Mouse (Mus musculus): ENCODE data around the gene Pign. TPM values are rescaled to one million over a fixed set of nuclear protein-coding genes. Genes with fewer than 3 reads are reported as not detected.

Pign gene
- polyA plus RNA-seq, 1 experiment from 2014 or later = 13.6 TPM

DNA sequence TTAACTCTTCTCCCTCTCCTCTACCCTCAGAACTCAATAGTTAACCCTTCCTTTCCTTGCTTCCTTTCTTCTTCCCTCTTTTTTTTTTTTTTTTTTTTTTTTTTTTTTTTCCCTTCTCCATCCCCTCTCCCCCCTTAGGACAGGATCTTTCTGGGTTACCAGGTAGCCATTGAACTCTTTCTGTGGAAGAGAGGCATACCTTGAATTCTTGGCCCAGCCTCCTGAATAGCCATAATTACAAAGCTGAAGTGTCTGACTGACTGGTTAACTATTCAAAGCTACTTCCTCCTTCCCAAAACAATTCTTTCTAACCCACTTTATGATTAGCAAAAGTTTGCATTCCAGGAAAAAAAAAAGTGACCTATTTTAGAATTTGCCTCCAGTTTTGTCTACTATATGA, 6.2 kb upstream of the Pign start:
- no peaks in the 10 kb centered on the region for H3K27me3 ChIP-seq (ENCODE audit: control insufficient read depth, insufficient read depth, low read length)
- no peaks in the 10 kb centered on the region for H3K9me3 ChIP-seq (ENCODE audit: control insufficient read depth, low read length)
- H3K4me1 ChIP-seq (ENCODE audit: control insufficient read depth, insufficient read depth, low read length) = peaks cover 25% of the 10 kb centered on the region
- H3K9ac ChIP-seq (replicated peaks; ENCODE audit: low read length) = no peak overlapping the region
- H3K4me2 ChIP-seq (ENCODE audit: low read length) = no peak overlapping the region
- ATAC-seq (ENCODE audit: low FRiP score, low TSS enrichment) (no peak), DNase-seq (no peak)
- H3K36me3 ChIP-seq (ENCODE audit: control insufficient read depth, insufficient read depth, low read length) = no peaks in the 10 kb centered on the region
- no peak overlapping the region for H3K4me3 ChIP-seq (replicated peaks; ENCODE audit: low read depth, low read length)
- H3K27ac ChIP-seq (replicated peaks; ENCODE audit: low read depth, low read length) = no peak overlapping the region

GRCm38 (mm10) chr1:105663962-105664812, 710 bp upstream of the Pign start:
- peak overlapping the region; percentile 90 for H3K27ac ChIP-seq (replicated peaks; ENCODE audit: low read depth, low read length)
- no peaks in the 10 kb centered on the region for H3K27me3 ChIP-seq (ENCODE audit: control insufficient read depth, insufficient read depth, low read length)
- no peaks in the 10 kb centered on the region for H3K36me3 ChIP-seq (ENCODE audit: control insufficient read depth, insufficient read depth, low read length)
- peak overlapping the region; percentile 82 for H3K4me2 ChIP-seq (ENCODE audit: low read length)
- H3K4me3 ChIP-seq (replicated peaks; ENCODE audit: low read depth, low read length) = peak overlapping the region; percentile 97
- under 1% methylated on average over 68 of the region's 68 CpGs for WGBS
- H3K9me3 ChIP-seq (ENCODE audit: control insufficient read depth, low read length) = no peaks in the 10 kb centered on the region
- peak; percentile 49 for DNase-seq
- peak; percentile 9 for ATAC-seq (ENCODE audit: low FRiP score, low TSS enrichment)
- H3K9ac ChIP-seq (replicated peaks; ENCODE audit: low read length) = peak overlapping the region; percentile 87
- H3K4me1 ChIP-seq (ENCODE audit: control insufficient read depth, insufficient read depth, low read length) = peaks cover 26% of the 10 kb centered on the region

DNA sequence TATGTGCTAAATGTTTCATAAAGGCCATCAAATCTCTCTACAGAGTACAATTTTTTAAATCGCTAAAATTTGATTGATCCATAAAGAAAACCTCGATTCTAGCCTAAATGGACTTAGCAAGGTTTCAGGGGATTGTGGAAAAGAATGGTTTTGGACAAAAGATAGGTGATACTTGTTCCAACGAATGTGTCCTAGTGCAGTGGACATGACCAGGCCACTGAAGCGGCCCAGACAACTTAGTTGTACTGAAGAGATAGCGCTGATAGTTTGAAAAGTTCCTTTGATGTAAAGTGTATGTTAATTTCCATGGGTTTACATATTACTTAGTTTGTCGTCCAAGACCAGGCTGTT, 682 bp downstream of the Pign start:
- Histone ChIP-seq H3K27ac (replicated peaks; ENCODE audit: low read depth, low read length) (no peak overlapping the region), H3K9me3 (ENCODE audit: control insufficient read depth, low read length) (no peaks in the 10 kb centered on the region), H3K36me3 (ENCODE audit: control insufficient read depth, insufficient read depth, low read length) (no peaks in the 10 kb centered on the region), H3K4me2 (ENCODE audit: low read length) (peak overlapping the region; percentile 81), H3K27me3 (ENCODE audit: control insufficient read depth, insufficient read depth, low read length) (no peaks in the 10 kb centered on the region), H3K4me3 (replicated peaks; ENCODE audit: low read depth, low read length) (peak overlapping the region; percentile 97), H3K9ac (replicated peaks; ENCODE audit: low read length) (peak overlapping the region; percentile 66), H3K4me1 (ENCODE audit: control insufficient read depth, insufficient read depth, low read length) (peaks cover 26% of the 10 kb centered on the region)
- no peak for DNase-seq
- 9% methylated on average over 6 of the region's 6 CpGs for WGBS
- no peak for ATAC-seq (ENCODE audit: low FRiP score, low TSS enrichment)

- H3K4me2 ChIP-seq (ENCODE audit: low read length) = no peak overlapping the region
- ATAC-seq (ENCODE audit: low FRiP score, low TSS enrichment) = no peak
- DNase-seq = peak; percentile 85
- no peak overlapping the region for H3K27ac ChIP-seq (replicated peaks; ENCODE audit: low read depth, low read length)
- 20% methylated on average over 3 of the region's 3 CpGs for WGBS
- no peaks in the 10 kb centered on the region for H3K27me3 ChIP-seq (ENCODE audit: control insufficient read depth, insufficient read depth, low read length)
- no peak overlapping the region for H3K9ac ChIP-seq (replicated peaks; ENCODE audit: low read length)
- no peaks in the 10 kb centered on the region for H3K9me3 ChIP-seq (ENCODE audit: control insufficient read depth, low read length)
- H3K4me1 ChIP-seq (ENCODE audit: control insufficient read depth, insufficient read depth, low read length) = peaks cover 4% of the 10 kb centered on the region
- no peak overlapping the region for H3K4me3 ChIP-seq (replicated peaks; ENCODE audit: low read depth, low read length)
- peaks cover 10% of the 10 kb centered on the region for H3K36me3 ChIP-seq (ENCODE audit: control insufficient read depth, insufficient read depth, low read length)
Measured at GRCm38 (mm10) chr1:105660015-105660414, 3.5 kb downstream of the Pign start.

DNA sequence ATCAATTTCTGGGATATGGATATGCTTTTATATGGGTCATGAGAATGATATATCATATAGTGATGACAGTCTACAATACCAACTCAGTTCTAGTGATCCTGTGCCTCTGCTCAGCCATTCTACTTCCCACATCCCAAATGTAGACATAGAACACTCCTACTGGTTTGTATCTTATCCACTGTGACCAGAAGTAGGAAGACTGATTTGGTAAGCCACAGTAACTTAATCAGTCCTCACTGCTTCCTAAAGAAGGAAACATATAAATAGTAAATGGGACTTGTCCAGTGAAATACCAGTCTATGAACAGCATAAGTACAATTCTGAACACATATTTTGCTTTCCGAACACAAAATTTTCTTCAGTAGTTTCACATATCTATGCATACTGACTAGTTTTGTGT, 9.5 kb downstream of the Pign start:
- WGBS = 92% methylated on average over 1 of the region's 1 CpGs
- no peak for ATAC-seq (ENCODE audit: low FRiP score, low TSS enrichment)

GRCm38 (mm10) chr1:105650650-105651049, 12.8 kb downstream of the Pign start:
- Histone ChIP-seq H3K4me3 (replicated peaks; ENCODE audit: low read depth, low read length) (no peak overlapping the region), H3K4me1 (ENCODE audit: control insufficient read depth, insufficient read depth, low read length) (no peaks in the 10 kb centered on the region), H3K4me2 (ENCODE audit: low read length) (no peak overlapping the region), H3K9ac (replicated peaks; ENCODE audit: low read length) (no peak overlapping the region), H3K27me3 (ENCODE audit: control insufficient read depth, insufficient read depth, low read length) (no peaks in the 10 kb centered on the region), H3K27ac (replicated peaks; ENCODE audit: low read depth, low read length) (no peak overlapping the region), H3K9me3 (ENCODE audit: control insufficient read depth, low read length) (no peaks in the 10 kb centered on the region), H3K36me3 (ENCODE audit: control insufficient read depth, insufficient read depth, low read length) (peaks cover 25% of the 10 kb centered on the region)
- WGBS = 97% methylated on average over 1 of the region's 1 CpGs
- ATAC-seq (ENCODE audit: low FRiP score, low TSS enrichment) (no peak), DNase-seq (no peak)

More for the DNA sequence above, 9.5 kb downstream of the Pign start:
- no peak overlapping the region for H3K4me2 ChIP-seq (ENCODE audit: low read length)
- H3K4me3 ChIP-seq (replicated peaks; ENCODE audit: low read depth, low read length) = no peak overlapping the region
- peaks cover 18% of the 10 kb centered on the region for H3K36me3 ChIP-seq (ENCODE audit: control insufficient read depth, insufficient read depth, low read length)
- DNase-seq = no peak
- no peaks in the 10 kb centered on the region for H3K9me3 ChIP-seq (ENCODE audit: control insufficient read depth, low read length)
- no peaks in the 10 kb centered on the region for H3K27me3 ChIP-seq (ENCODE audit: control insufficient read depth, insufficient read depth, low read length)
- H3K4me1 ChIP-seq (ENCODE audit: control insufficient read depth, insufficient read depth, low read length) = no peaks in the 10 kb centered on the region
- H3K27ac ChIP-seq (replicated peaks; ENCODE audit: low read depth, low read length) = no peak overlapping the region
- no peak overlapping the region for H3K9ac ChIP-seq (replicated peaks; ENCODE audit: low read length)

GRCm38 (mm10) chr1:105644093-105644492, 19.4 kb downstream of the Pign start:
- DNase-seq (no peak), ATAC-seq (ENCODE audit: low FRiP score, low TSS enrichment) (no peak)
- 89% methylated on average over 3 of the region's 3 CpGs for WGBS
- Histone ChIP-seq H3K9me3 (ENCODE audit: control insufficient read depth, low read length) (no peaks in the 10 kb centered on the region), H3K27ac (replicated peaks; ENCODE audit: low read depth, low read length) (no peak overlapping the region), H3K4me1 (ENCODE audit: control insufficient read depth, insufficient read depth, low read length) (no peaks in the 10 kb centered on the region), H3K27me3 (ENCODE audit: control insufficient read depth, insufficient read depth, low read length) (no peaks in the 10 kb centered on the region), H3K4me3 (replicated peaks; ENCODE audit: low read depth, low read length) (no peak overlapping the region), H3K9ac (replicated peaks; ENCODE audit: low read length) (no peak overlapping the region), H3K36me3 (ENCODE audit: control insufficient read depth, insufficient read depth, low read length) (peaks cover 20% of the 10 kb centered on the region; the same call in 1 of the 2 replicates), H3K4me2 (ENCODE audit: low read length) (no peak overlapping the region)

GRCm38 (mm10) chr1:105630481-105630880, 33.0 kb downstream of the Pign start:
- Histone ChIP-seq H3K4me1 (ENCODE audit: control insufficient read depth, insufficient read depth, low read length) (no peaks in the 10 kb centered on the region), H3K9me3 (ENCODE audit: control insufficient read depth, low read length) (no peaks in the 10 kb centered on the region), H3K4me2 (ENCODE audit: low read length) (no peak overlapping the region), H3K27me3 (ENCODE audit: control insufficient read depth, insufficient read depth, low read length) (no peaks in the 10 kb centered on the region), H3K4me3 (replicated peaks; ENCODE audit: low read depth, low read length) (no peak overlapping the region), H3K27ac (replicated peaks; ENCODE audit: low read depth, low read length) (no peak overlapping the region), H3K9ac (replicated peaks; ENCODE audit: low read length) (no peak overlapping the region), H3K36me3 (ENCODE audit: control insufficient read depth, insufficient read depth, low read length) (no peaks in the 10 kb centered on the region)
- peak; percentile 87 for DNase-seq
- 32% methylated on average over 3 of the region's 3 CpGs for WGBS
- ATAC-seq (ENCODE audit: low FRiP score, low TSS enrichment) = peak; percentile 58; the same call in 1 of the 2 replicates

GRCm38 (mm10) chr1:105589673-105590072, 73.8 kb downstream of the Pign start:
- DNase-seq = peak; percentile 15
- H3K4me2 ChIP-seq (ENCODE audit: low read length) = no peak overlapping the region
- 17% methylated on average over 2 of the region's 2 CpGs for whole genome bisulfite sequencing
- no peaks in the 10 kb centered on the region for H3K36me3 ChIP-seq (ENCODE audit: control insufficient read depth, insufficient read depth, low read length)
- H3K4me3 ChIP-seq (replicated peaks; ENCODE audit: low read depth, low read length) = no peak overlapping the region
- H3K4me1 ChIP-seq (ENCODE audit: control insufficient read depth, insufficient read depth, low read length) = no peaks in the 10 kb centered on the region
- H3K9me3 ChIP-seq (ENCODE audit: control insufficient read depth, low read length) = no peaks in the 10 kb centered on the region
- ATAC-seq (ENCODE audit: low FRiP score, low TSS enrichment) = no peak
- H3K9ac ChIP-seq (replicated peaks; ENCODE audit: low read length) = no peak overlapping the region
- no peaks in the 10 kb centered on the region for H3K27me3 ChIP-seq (ENCODE audit: control insufficient read depth, insufficient read depth, low read length)
- H3K27ac ChIP-seq (replicated peaks; ENCODE audit: low read depth, low read length) = no peak overlapping the region

Measured in midbrain, embryonic 14.5 days (tissue).